Mouse (Mus musculus): ENCODE data around the gene 4930452B06Rik.

DNA sequence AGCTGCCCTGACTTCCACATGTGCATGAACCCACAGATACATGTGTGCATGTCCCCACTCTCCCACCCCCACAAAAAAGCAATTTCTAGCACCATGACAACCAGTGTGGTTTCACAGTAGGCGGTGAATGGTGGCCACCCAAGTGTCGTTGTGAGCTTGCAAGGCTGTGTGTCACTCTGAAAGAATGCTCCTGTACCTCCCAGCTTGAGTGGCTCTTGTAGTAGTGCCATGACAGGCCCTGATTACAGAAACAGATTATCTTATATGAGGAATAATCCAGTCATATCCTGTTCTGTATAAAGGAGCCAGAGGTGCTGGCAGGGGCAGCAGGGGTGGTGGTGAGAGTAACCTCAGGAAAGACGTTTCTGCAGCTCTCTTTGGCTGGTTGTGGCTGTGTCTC, 247.4 kb downstream of the 4930452B06Rik start:
- TF ChIP-seq CTCF (IDR thresholded peaks at IDR 0.05; ENCODE audit: insufficient read depth, low read length) (no peak), POLR2A (IDR thresholded peaks at IDR 0.05; ENCODE audit: borderline replicate concordance, extremely low read depth, low read depth, low read length) (no peak)
